Mouse (Mus musculus) myocyte (in vitro differentiated cells): ENCODE data around the gene Fev. TPM values are rescaled to one million over a fixed set of nuclear protein-coding genes. Genes with fewer than 3 reads are reported as not detected.

ENCODE experiments used
- H3K27me3 ChIP-seq: one replicate; pipeline ENCODE4 v1.6.1; 2011; ENCODE audit not compliant: control insufficient read depth, insufficient read depth, insufficient read length
- H3K36me3 ChIP-seq: one replicate; pipeline ENCODE4 v1.6.1; 2011; ENCODE audit not compliant: control insufficient read depth, insufficient read depth
- H3K4me2 ChIP-seq: one replicate; pipeline ENCODE4 v1.6.1; 2011; ENCODE audit warnings: low read depth, control low read depth
- H3K4me3 ChIP-seq: one replicate; pipeline ENCODE4 v1.5.1; 2011; ENCODE audit warnings: mild to moderate bottlenecking, control low read depth, moderate library complexity
- H3K79me2 ChIP-seq: one replicate; pipeline ENCODE4 v1.6.1; 2011; ENCODE audit not compliant: control insufficient read depth, insufficient read depth
- H3ac ChIP-seq: one replicate; pipeline ENCODE4 v1.6.1; 2011; ENCODE audit not compliant: control insufficient read depth, insufficient read length
- CEBPB ChIP-seq: IDR thresholded peaks from 2 replicates; pipeline ENCODE4 v1.6.1; 2011; ENCODE audit warnings: mild to moderate bottlenecking, moderate library complexity; ENCODE audit not compliant: poor library complexity, insufficient read depth, severe bottlenecking
- E2F4 ChIP-seq: IDR thresholded peaks from one replicate; pipeline ENCODE4 v1.6.1; 2011; ENCODE audit warnings: mild to moderate bottlenecking, control low read depth, moderate library complexity; ENCODE audit not compliant: insufficient read depth
- MAX ChIP-seq: IDR thresholded peaks from one replicate; pipeline ENCODE4 v1.6.1; 2011; ENCODE audit warnings: low read depth, mild to moderate bottlenecking, control low read depth
- MYOD1 ChIP-seq, 3 experiments: IDR thresholded peaks; one replicate each; pipeline ENCODE4 v1.6.1; 2011; ENCODE audit warnings: control low read depth in 2 of 3, low read depth in 2 of 3, mild to moderate bottlenecking in 2 of 3, moderate library complexity in 1 of 3; ENCODE audit not compliant: insufficient read length in 2 of 3, control insufficient read depth in 1 of 3
- MYOG ChIP-seq, 3 experiments: IDR thresholded peaks; one replicate each; pipeline ENCODE4 v1.6.1; 2011; ENCODE audit warnings: control low read depth in 2 of 3, low read depth in 2 of 3, mild to moderate bottlenecking in 2 of 3; ENCODE audit not compliant: insufficient read length in 2 of 3, control insufficient read depth in 1 of 3, insufficient read depth in 1 of 3
- POLR2A ChIP-seq: IDR thresholded peaks from one replicate; pipeline ENCODE4 v1.6.1; 2011; ENCODE audit warnings: low read depth, mild to moderate bottlenecking, control low read depth, moderate library complexity; ENCODE audit not compliant: insufficient read length
- POLR2AphosphoS2 ChIP-seq: IDR thresholded peaks from one replicate; pipeline ENCODE4 v1.6.1; 2011; ENCODE audit warnings: low read depth, control low read depth; ENCODE audit not compliant: insufficient read length
- REST ChIP-seq: IDR thresholded peaks from one replicate; pipeline ENCODE4 v1.6.1; 2011; ENCODE audit warnings: mild to moderate bottlenecking, control low read depth, moderate library complexity; ENCODE audit not compliant: insufficient read depth, insufficient read length
- SRF ChIP-seq: IDR thresholded peaks from one replicate; pipeline ENCODE4 v1.6.1; 2011; ENCODE audit warnings: low read depth; ENCODE audit not compliant: control insufficient read depth, insufficient read length
- TCF12 ChIP-seq: IDR thresholded peaks from one replicate; pipeline ENCODE4 v1.6.1; 2011; ENCODE audit warnings: mild to moderate bottlenecking, control low read depth; ENCODE audit not compliant: poor library complexity, insufficient read depth, severe bottlenecking
- TCF3 ChIP-seq: IDR thresholded peaks from one replicate; pipeline ENCODE4 v1.6.1; 2011; ENCODE audit warnings: low read depth, control low read depth; ENCODE audit not compliant: insufficient read length
- USF1 ChIP-seq: IDR thresholded peaks from one replicate; pipeline ENCODE4 v1.6.1; 2011; ENCODE audit warnings: low read depth, mild to moderate bottlenecking, control low read depth, moderate library complexity
- polyA plus RNA-seq: library from polyadenylated mRNA; unstranded; fragments of >200 nt; fragmentation: generic; extraction: Trizol; gene quantifications from one replicate; pipeline ENCODE4 v1.2.1, GENCODE M21; 2012; ENCODE audit warnings: missing spikeins

Gene Fev
- polyA plus RNA-seq, 1 experiment = not detected

- TF ChIP-seq POLR2A = no peak
- no peak for TF ChIP-seq CEBPB
- no peak for TF ChIP-seq POLR2AphosphoS2
- TF ChIP-seq TCF3 = no peak
- TF ChIP-seq MYOD1 (IDR thresholded peaks at IDR 0.05; ENCODE audit: control insufficient read depth in 1 of 3, insufficient read length in 2 of 3, low read depth in 2 of 3) = no peak
- no peak for TF ChIP-seq USF1
- no peak for TF ChIP-seq REST
- no peak overlapping the region for H3ac ChIP-seq
- peaks cover 71% of the 10 kb centered on the region for H3K27me3 ChIP-seq
Measured at GRCm38 (mm10) chr1:74848946-74849345, 36.3 kb downstream of the Fev start.

DNA sequence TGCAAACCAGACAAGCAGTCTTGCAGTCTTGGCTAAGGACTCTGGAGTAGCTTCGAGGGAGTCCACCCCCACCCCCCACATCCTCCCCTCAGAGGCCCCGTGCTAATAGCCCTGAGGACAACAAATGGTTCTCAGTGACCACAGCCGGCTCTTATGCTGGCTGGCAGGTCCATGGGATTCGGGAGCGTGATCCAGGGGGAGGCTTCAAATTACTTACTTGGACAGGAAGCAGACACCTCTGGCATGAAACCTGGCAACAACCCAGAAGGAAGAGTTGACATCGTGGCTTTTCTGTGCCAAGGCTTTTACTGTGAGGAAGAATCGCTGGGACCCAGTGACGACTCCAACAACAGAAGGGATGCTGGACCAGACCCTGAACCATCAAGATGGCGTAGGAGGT is 38.9 kb downstream of the Fev start:
- peaks cover 62% of the 10 kb centered on the region for H3K27me3 ChIP-seq

More at GRCm38 (mm10) chr1:74848946-74849345, 36.3 kb downstream of the Fev start:
- no peaks in the 10 kb centered on the region for H3K36me3 ChIP-seq
- no peak overlapping the region for H3K4me2 ChIP-seq
- H3K4me3 ChIP-seq = no peak overlapping the region
- H3K79me2 ChIP-seq = no peaks in the 10 kb centered on the region

DNA sequence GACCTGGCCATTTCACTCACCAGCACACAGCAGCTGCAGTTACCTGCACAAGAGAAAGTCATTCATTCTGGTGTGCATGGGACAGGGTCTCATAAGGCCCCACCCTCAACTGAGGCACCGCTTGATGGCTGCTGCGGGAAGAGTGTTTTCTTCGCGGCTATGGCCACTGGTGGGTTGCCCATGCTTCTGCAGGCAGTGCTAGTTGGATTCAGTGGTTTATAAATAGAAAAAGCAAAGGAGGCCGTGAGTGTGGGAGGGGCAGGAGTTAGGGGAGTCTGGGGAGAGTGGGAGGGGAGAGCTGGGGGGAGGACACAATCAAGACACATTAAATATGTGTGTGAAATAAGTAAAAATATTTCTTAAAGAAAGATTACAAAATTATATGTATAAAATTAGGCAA is 42.1 kb downstream of the Fev start:
- H3K36me3 ChIP-seq = no peaks in the 10 kb centered on the region
- H3K27me3 ChIP-seq = peaks cover 48% of the 10 kb centered on the region
- H3K4me3 ChIP-seq = no peak overlapping the region
- H3ac ChIP-seq = no peak overlapping the region
- TF ChIP-seq CEBPB = no peak
- TF ChIP-seq REST = no peak
- TF ChIP-seq POLR2AphosphoS2 = no peak
- no peak for TF ChIP-seq MAX
- TF ChIP-seq MYOG (IDR thresholded peaks at IDR 0.05; ENCODE audit: control insufficient read depth in 1 of 3, insufficient read depth in 1 of 3, insufficient read length in 2 of 3, low read depth in 2 of 3) = no peak
- TF ChIP-seq E2F4 = no peak
- TF ChIP-seq MYOD1 (IDR thresholded peaks at IDR 0.05; ENCODE audit: control insufficient read depth in 1 of 3, insufficient read length in 2 of 3, low read depth in 2 of 3) = no peak
- no peak for TF ChIP-seq SRF
- TF ChIP-seq POLR2A = no peak
- TF ChIP-seq TCF3 = no peak
- no peak for TF ChIP-seq USF1
- TF ChIP-seq TCF12 = no peak
- H3K4me2 ChIP-seq = no peak overlapping the region
- no peaks in the 10 kb centered on the region for H3K79me2 ChIP-seq

More for the DNA sequence above, 38.9 kb downstream of the Fev start:
- TF ChIP-seq SRF (no peak), MYOD1 (IDR thresholded peaks at IDR 0.05; ENCODE audit: control insufficient read depth in 1 of 3, insufficient read length in 2 of 3, low read depth in 2 of 3) (no peak), POLR2AphosphoS2 (no peak), TCF3 (no peak), REST (no peak), MAX (no peak), E2F4 (no peak), USF1 (no peak), TCF12 (no peak), CEBPB (no peak), MYOG (IDR thresholded peaks at IDR 0.05; ENCODE audit: control insufficient read depth in 1 of 3, insufficient read depth in 1 of 3, insufficient read length in 2 of 3, low read depth in 2 of 3) (no peak)
- Histone ChIP-seq H3K36me3 (no peaks in the 10 kb centered on the region), H3K4me2 (no peak overlapping the region), H3K4me3 (no peak overlapping the region), H3K79me2 (no peaks in the 10 kb centered on the region), H3ac (no peak overlapping the region)

DNA sequence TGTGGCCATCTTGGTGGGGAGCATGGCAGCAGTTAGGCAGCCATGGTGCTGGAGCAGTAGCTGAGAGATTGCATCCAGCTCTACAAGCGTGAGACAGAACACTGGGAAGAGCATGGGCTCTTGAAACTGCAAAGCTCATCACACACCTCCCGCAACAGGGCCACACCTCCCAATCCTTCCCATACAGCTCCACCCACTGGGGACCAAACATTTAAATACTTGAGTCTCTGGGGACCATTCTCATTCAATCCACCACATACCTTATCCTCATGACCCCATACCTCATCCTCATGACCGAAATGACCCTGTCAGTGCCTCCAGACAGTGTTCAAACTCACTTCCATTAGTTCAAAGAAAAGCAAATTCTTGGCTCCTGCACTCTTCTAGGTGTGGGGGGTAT is 52.0 kb downstream of the Fev start:
- no peak overlapping the region for H3ac ChIP-seq
- peaks cover 30% of the 10 kb centered on the region for H3K27me3 ChIP-seq
- no peaks in the 10 kb centered on the region for H3K79me2 ChIP-seq
- TF ChIP-seq MYOG (IDR thresholded peaks at IDR 0.05; ENCODE audit: control insufficient read depth in 1 of 3, insufficient read depth in 1 of 3, insufficient read length in 2 of 3, low read depth in 2 of 3) (no peak), MYOD1 (IDR thresholded peaks at IDR 0.05; ENCODE audit: control insufficient read depth in 1 of 3, insufficient read length in 2 of 3, low read depth in 2 of 3) (no peak), E2F4 (no peak), TCF12 (no peak), REST (no peak), POLR2AphosphoS2 (no peak), TCF3 (no peak)
- H3K4me2 ChIP-seq = no peak overlapping the region
- H3K4me3 ChIP-seq = no peak overlapping the region
- no peaks in the 10 kb centered on the region for H3K36me3 ChIP-seq

Other genes starting within 250 kb of the Fev start
- gene Ttll4, start 223.7 kb downstream of the Fev start, polyA plus RNA-seq = 5.1 TPM
- 0.42 TPM for gene Cyp27a1, start 171.8 kb downstream of the Fev start, polyA plus RNA-seq
- 24.6 TPM for gene Prkag3, start 136.2 kb downstream of the Fev start, polyA plus RNA-seq
- gene Wnt6, start 113.5 kb downstream of the Fev start, polyA plus RNA-seq = 3.1 TPM
- 44.0 TPM for gene Wnt10a, start 93.9 kb downstream of the Fev start, polyA plus RNA-seq
- gene Cdk5r2, start 30.5 kb downstream of the Fev start, polyA plus RNA-seq = 0.05 TPM
- not detected for gene Cryba2, start 7.7 kb upstream of the Fev start, polyA plus RNA-seq
- gene Cfap65, start 50.2 kb upstream of the Fev start, polyA plus RNA-seq = not detected
- gene Ihh, start 66.3 kb upstream of the Fev start, polyA plus RNA-seq = 0.07 TPM
- gene Nhej1, start 239.8 kb upstream of the Fev start, polyA plus RNA-seq = 4.5 TPM
- gene Slc23a3, start 248.5 kb upstream of the Fev start, polyA plus RNA-seq = 0.08 TPM